Mouse (Mus musculus) liver, embryonic 15.5 days (tissue): ENCODE data around the gene Prelp. TPM values are rescaled to one million over a fixed set of nuclear protein-coding genes. Genes with fewer than 3 reads are reported as not detected.

Experiments
- ATAC-seq: fragments of 200-750 bp; cut with Nextera tagmentation; 2 replicates; pipeline ENCODE4 v1.8.0; 2017; ENCODE audit warnings: moderate number of reproducible peaks, mild to moderate bottlenecking, moderate library complexity; ENCODE audit not compliant: insufficient read depth
- H3K27ac ChIP-seq: fragments of 300-500 bp; sonication (generic); replicated peaks from 2 replicates; pipeline ENCODE4 v1.5.1; 2015; ENCODE audit warnings: mild to moderate bottlenecking, inconsistent platforms
- H3K27me3 ChIP-seq: fragments of 300-500 bp; sonication (generic); 2 replicates; pipeline ENCODE4 v1.6.1; 2015; ENCODE audit warnings: mild to moderate bottlenecking, inconsistent platforms
- H3K36me3 ChIP-seq: fragments of 300-500 bp; sonication (generic); replicated peaks from 2 replicates; pipeline ENCODE4 v1.6.1; 2015; ENCODE audit warnings: moderate library complexity, mild to moderate bottlenecking, inconsistent platforms
- H3K4me1 ChIP-seq: fragments of 300-500 bp; sonication (generic); replicated peaks from 2 replicates; pipeline ENCODE4 v1.6.1; 2015; ENCODE audit warnings: inconsistent platforms
- H3K4me2 ChIP-seq: fragments of 300-500 bp; sonication (generic); 2 replicates; pipeline ENCODE4 v1.6.1; 2015; ENCODE audit warnings: moderate library complexity, mild to moderate bottlenecking, inconsistent platforms
- H3K4me3 ChIP-seq: fragments of 300-500 bp; sonication (generic); replicated peaks from 2 replicates; pipeline ENCODE4 v1.5.1; 2015; ENCODE audit warnings: mild to moderate bottlenecking, inconsistent platforms
- H3K9ac ChIP-seq: fragments of 300-500 bp; sonication (generic); 2 replicates; pipeline ENCODE4 v1.6.1; 2015; ENCODE audit warnings: moderate library complexity, mild to moderate bottlenecking, inconsistent platforms
- H3K9me3 ChIP-seq: fragments of 300-500 bp; sonication (generic); replicated peaks from 2 replicates; pipeline ENCODE4 v1.6.1; 2016; ENCODE audit warnings: inconsistent platforms
- whole genome bisulfite sequencing: fragments of 180-500 bp; shearing (Covaris S2); methylation state at CpG from one replicate; pipeline ENCODE4 v1.1.7; 2015; ENCODE audit warnings: mixed read lengths; ENCODE audit not compliant: insufficient replicate concordance; 5-methylcytosine and 5-hydroxymethylcytosine counted together
- polyA plus RNA-seq: library from polyadenylated mRNA; unstranded; fragments of >200 nt; fragmentation: Nextera tagmentation; extraction: Ambion mirVana; gene quantifications from 2 replicates; pipeline ENCODE4 v1.2.1, GENCODE M21; 2015

Prelp gene
- polyA plus RNA-seq, 1 experiment from 2014 or later = 3.5 TPM

DNA sequence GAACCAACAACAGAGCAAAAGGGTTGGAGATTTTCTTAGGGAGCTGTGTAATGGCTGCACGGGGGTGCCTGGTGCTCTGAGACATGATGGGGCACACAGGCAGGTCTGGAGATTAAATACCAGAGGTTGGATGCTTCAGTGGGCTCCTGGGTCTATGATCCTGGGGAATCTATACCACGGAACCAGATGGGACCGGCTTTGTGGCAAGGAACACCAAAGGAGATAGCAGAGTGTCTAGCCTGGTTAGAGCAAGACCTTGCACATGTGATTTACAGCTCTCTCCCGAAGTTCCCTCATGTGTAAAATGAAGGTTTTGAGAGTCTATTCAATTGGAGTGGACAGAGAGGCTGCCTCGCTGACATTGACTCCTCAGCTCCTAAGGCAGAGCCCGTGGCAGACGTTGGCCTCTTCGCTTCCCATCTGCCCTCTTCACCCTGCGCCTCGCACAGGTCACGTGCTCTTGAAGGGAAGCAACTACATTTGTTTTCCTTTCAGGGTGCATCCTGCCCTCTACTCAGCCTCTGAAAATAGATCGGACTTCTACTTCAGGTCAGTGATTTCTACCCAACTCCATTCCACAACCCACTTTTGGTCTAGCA lies 42.3 kb downstream of the Prelp start:
- Histone ChIP-seq H3K4me3 (no peak overlapping the region), H3K27me3 (no peaks in the 10 kb centered on the region)
- WGBS = 54% methylated on average over 12 of the region's 12 CpGs

DNA sequence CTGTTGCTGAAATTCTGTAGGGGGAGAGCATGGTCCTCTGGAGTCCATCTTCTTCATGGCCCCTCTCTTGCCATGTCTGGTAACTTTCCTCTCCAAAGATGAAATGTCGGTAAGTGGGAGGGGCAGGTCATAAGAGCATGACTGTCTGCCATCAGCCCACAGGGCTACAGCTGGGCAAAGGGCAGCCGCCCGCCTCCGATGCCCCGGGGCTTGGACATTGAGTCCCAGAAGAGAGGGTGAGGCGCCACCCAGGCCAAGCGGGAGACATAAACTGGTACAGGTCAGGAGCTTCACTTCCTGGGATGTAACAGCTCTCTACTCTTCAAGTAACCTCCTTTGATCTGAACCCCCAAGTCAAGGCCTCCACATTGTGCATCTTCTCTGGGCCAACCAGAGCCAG lies 44.3 kb downstream of the Prelp start:
- Histone ChIP-seq H3K36me3 (no peaks in the 10 kb centered on the region), H3K4me2 (no peak overlapping the region), H3K9ac (no peak overlapping the region), H3K27me3 (no peaks in the 10 kb centered on the region), H3K4me3 (no peak overlapping the region), H3K9me3 (no peaks in the 10 kb centered on the region), H3K4me1 (peaks cover 26% of the 10 kb centered on the region), H3K27ac (no peak overlapping the region)
- 83% methylated on average over 7 of the region's 7 CpGs for WGBS
- ATAC-seq = no peak

More for the DNA sequence above, 42.3 kb downstream of the Prelp start:
- Histone ChIP-seq H3K27ac (no peak overlapping the region), H3K9ac (no peak overlapping the region), H3K36me3 (no peaks in the 10 kb centered on the region), H3K4me1 (peaks cover 44% of the 10 kb centered on the region), H3K4me2 (no peak overlapping the region), H3K9me3 (no peaks in the 10 kb centered on the region)
- no peak for ATAC-seq

- H3K27ac ChIP-seq = no peak overlapping the region
- no peaks in the 10 kb centered on the region for H3K36me3 ChIP-seq
- H3K4me2 ChIP-seq = no peak overlapping the region
- no peaks in the 10 kb centered on the region for H3K27me3 ChIP-seq
- H3K9me3 ChIP-seq = no peaks in the 10 kb centered on the region
- WGBS = 75% methylated on average over 6 of the region's 6 CpGs
- no peak overlapping the region for H3K9ac ChIP-seq
- H3K4me1 ChIP-seq = peaks cover 4% of the 10 kb centered on the region; the same call in 1 of the 2 replicates
- no peak overlapping the region for H3K4me3 ChIP-seq
- ATAC-seq = no peak
Measured at GRCm38 (mm10) chr1:133873086-133873813, 48.0 kb downstream of the Prelp start.

- Histone ChIP-seq H3K36me3 (no peaks in the 10 kb centered on the region), H3K4me2 (no peak overlapping the region), H3K4me3 (no peak overlapping the region), H3K4me1 (no peaks in the 10 kb centered on the region), H3K27ac (no peak overlapping the region), H3K9ac (no peak overlapping the region), H3K27me3 (no peaks in the 10 kb centered on the region), H3K9me3 (no peaks in the 10 kb centered on the region)
- no peak for ATAC-seq
- 73% methylated on average over 10 of the region's 10 CpGs for WGBS
Measured at GRCm38 (mm10) chr1:133871241-133871640, 50.0 kb downstream of the Prelp start.

- ATAC-seq = no peak
- no peak overlapping the region for H3K4me3 ChIP-seq
- H3K27ac ChIP-seq = no peak overlapping the region
- WGBS = 52% methylated on average over 2 of the region's 2 CpGs
- no peaks in the 10 kb centered on the region for H3K9me3 ChIP-seq
- no peaks in the 10 kb centered on the region for H3K4me1 ChIP-seq
- H3K36me3 ChIP-seq = no peaks in the 10 kb centered on the region
- no peak overlapping the region for H3K4me2 ChIP-seq
- no peak overlapping the region for H3K9ac ChIP-seq
- H3K27me3 ChIP-seq = 0 out of 2 replicates have a peak, but pooled peaks cover 3% of the 10 kb centered on the region
Measured at GRCm38 (mm10) chr1:133869221-133869620, 52.0 kb downstream of the Prelp start.

GRCm38 (mm10) chr1:133863257-133863997 lies 57.8 kb downstream of the Prelp start:
- H3K27ac ChIP-seq = no peak overlapping the region
- no peaks in the 10 kb centered on the region for H3K9me3 ChIP-seq
- H3K9ac ChIP-seq = no peak overlapping the region
- H3K4me2 ChIP-seq = no peak overlapping the region
- peaks cover 29% of the 10 kb centered on the region for H3K4me1 ChIP-seq
- WGBS = 15% methylated on average over 10 of the region's 10 CpGs
- H3K36me3 ChIP-seq = no peaks in the 10 kb centered on the region
- H3K27me3 ChIP-seq = 0 out of 2 replicates have a peak, but pooled peaks cover 4% of the 10 kb centered on the region
- no peak for ATAC-seq
- no peak overlapping the region for H3K4me3 ChIP-seq

DNA sequence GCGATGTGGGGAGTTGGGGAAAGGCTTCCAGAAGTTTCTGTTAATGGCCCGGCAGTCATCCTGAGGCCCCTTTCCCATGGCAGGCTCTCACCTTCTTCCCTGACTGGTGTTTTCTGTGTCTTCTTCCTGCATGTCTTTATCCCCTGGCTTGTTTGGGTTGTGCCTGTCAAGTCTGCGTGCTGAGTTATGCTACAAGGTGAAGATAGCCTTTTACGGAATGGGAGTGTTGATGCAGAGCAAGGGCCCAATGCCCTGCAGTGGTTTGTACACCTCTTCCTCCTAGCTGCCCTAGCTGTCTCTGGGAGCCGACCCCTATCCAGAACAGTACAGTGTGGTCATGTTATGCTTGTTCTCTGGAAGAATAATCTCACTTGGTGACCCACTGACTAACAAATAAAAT lies 60.2 kb downstream of the Prelp start:
- H3K4me2 ChIP-seq = no peak overlapping the region
- H3K4me3 ChIP-seq = no peak overlapping the region
- H3K9ac ChIP-seq = no peak overlapping the region
- peaks cover 21% of the 10 kb centered on the region for H3K27me3 ChIP-seq
- peaks cover 36% of the 10 kb centered on the region for H3K4me1 ChIP-seq
- 63% methylated on average over 5 of the region's 5 CpGs for WGBS
- H3K27ac ChIP-seq = no peak overlapping the region
- no peaks in the 10 kb centered on the region for H3K36me3 ChIP-seq
- no peak for ATAC-seq
- H3K9me3 ChIP-seq = no peaks in the 10 kb centered on the region

Other genes with a start within 250 kb of the Prelp start
- 0.58 and 0.70 TPM in 2 replicates for gene Lax1, start 231.3 kb downstream of the Prelp start, polyA plus RNA-seq
- gene Atp2b4, start 120.4 kb downstream of the Prelp start, polyA plus RNA-seq = 37.6 and 40.1 TPM in 2 replicates
- 0.08 and 0.13 TPM in 2 replicates for gene Optc, start 13.4 kb downstream of the Prelp start, polyA plus RNA-seq
- gene Fmod, start 115.8 kb upstream of the Prelp start, polyA plus RNA-seq = 2.6 and 3.3 TPM in 2 replicates
- gene Btg2, start 157.7 kb upstream of the Prelp start, polyA plus RNA-seq = 103 and 108 TPM in 2 replicates
- 0.07 and 0.20 TPM in 2 replicates for gene Chit1, start 189.8 kb upstream of the Prelp start, polyA plus RNA-seq